Mouse (Mus musculus): ENCODE results near the gene Gm12800. TPM values are rescaled to one million over a fixed set of nuclear protein-coding genes. Genes with fewer than 3 reads are reported as not detected.
"Not testable (repeated sequence)": the region's sequence is repeated elsewhere in the genome, so short reads cannot be mapped to it uniquely, and the experiment has no call there.

Gene Gm12800
- total RNA-seq (2021), result not detected
- long read RNA-seq, experiment 1, result 0 reads
- long read RNA-seq, experiment 2, result 0 reads

GRCm38 (mm10) chr4:101908821-101909220 lies at the start of gene Gm12800:
Gm12800 (plus strand) TSS chr4:101909121.
- DNase-seq (ENCODE audit: low spot score), result not testable (repeated sequence)

- DNase-seq (ENCODE audit: low spot score), result no peak
These were observed 48.0 kb upstream of the Gm12800 start for GRCm38 (mm10) chr4:101860873-101861272.

GRCm38 (mm10) chr4:101862289-101862688 lies 46.6 kb upstream of the Gm12800 start:
- no peak for DNase-seq (ENCODE audit: low spot score)

- not testable (repeated sequence) for DNase-seq (ENCODE audit: low spot score)
These were observed 36.9 kb upstream of the Gm12800 start for GRCm38 (mm10) chr4:101872031-101872430.

- DNase-seq (ENCODE audit: low spot score), result not testable (repeated sequence)
These were observed 33.2 kb upstream of the Gm12800 start for GRCm38 (mm10) chr4:101875687-101876086.

GRCm38 (mm10) chr4:101883641-101884040 lies 25.3 kb upstream of the Gm12800 start:
- DNase-seq (ENCODE audit: low spot score), result no peak

- no peak for DNase-seq (ENCODE audit: low spot score)
These were observed 19.5 kb upstream of the Gm12800 start for GRCm38 (mm10) chr4:101889377-101889776.

- no peak for DNase-seq (ENCODE audit: low spot score)
These were observed 15.1 kb upstream of the Gm12800 start, which contains the start of gene C130073F10Rik for GRCm38 (mm10) chr4:101893656-101894420. C130073F10Rik (minus strand) TSS chr4:101893789.

GRCm38 (mm10) chr4:101940107-101940506 lies 31.2 kb downstream of the Gm12800 start, which contains the start of gene Gm12794:
Gm12794 (plus strand) TSS chr4:101940407.
- DNase-seq (ENCODE audit: low spot score), result not testable (repeated sequence)

Other genes starting within 250 kb of the Gm12800 start
- 1 to 10 TPM; 1.5 to 2.4 TPM for gene Lepr, start 191.7 kb upstream of the Gm12800 start, total RNA-seq (2021)
- not detected for gene B020004J07Rik, start 65.1 kb upstream of the Gm12800 start, total RNA-seq (2021)
- gene C130073F10Rik, start 15.3 kb upstream of the Gm12800 start, total RNA-seq (2021), result not detected
- gene Gm12794, start 31.3 kb downstream of the Gm12800 start, total RNA-seq (2021), result not detected
- not detected for gene Gm12790, start 71.9 kb downstream of the Gm12800 start, total RNA-seq (2021)
- gene Gm12789, start 77.5 kb downstream of the Gm12800 start, total RNA-seq (2021), result not detected
- gene Pde4b, start 178.4 kb downstream of the Gm12800 start, total RNA-seq (2021), result 100 to 1,000 TPM in 1 of 2 experiments, 10 to 100 TPM in 1; 74.5 to 102 TPM

Measured in gastrocnemius, adult 18-20 months (tissue).